Mouse (Mus musculus) intestine, embryonic 15.5 days (tissue): ENCODE results near the gene St3gal6. TPM values are rescaled to one million over a fixed set of nuclear protein-coding genes. Genes with fewer than 3 reads are reported as not detected.
A peak's percentile ranks its signal among the peaks of the same experiment; 100 is the strongest.

ENCODE experiments used
- ATAC-seq: fragments of 200-750 bp; cut with Nextera tagmentation; 2 replicates; pipeline ENCODE4 v1.8.0; 2017; ENCODE audit warnings: moderate TSS enrichment, moderate library complexity
- H3K27ac ChIP-seq: fragments of 300-500 bp; sonication (generic); 2 replicates; pipeline ENCODE4 v1.5.1; 2015; ENCODE audit warnings: mild to moderate bottlenecking, inconsistent platforms
- H3K27me3 ChIP-seq: fragments of 300-500 bp; sonication (generic); replicated peaks from 2 replicates; pipeline ENCODE4 v1.6.1; 2015; ENCODE audit warnings: inconsistent platforms
- H3K36me3 ChIP-seq: fragments of 300-500 bp; sonication (generic); 2 replicates; pipeline ENCODE4 v1.6.1; 2015; ENCODE audit warnings: inconsistent platforms
- H3K4me1 ChIP-seq: fragments of 300-500 bp; sonication (generic); replicated peaks from 2 replicates; pipeline ENCODE4 v1.6.1; 2015; ENCODE audit warnings: inconsistent platforms
- H3K4me2 ChIP-seq: fragments of 300-500 bp; sonication (generic); replicated peaks from 2 replicates; pipeline ENCODE4 v1.6.1; 2015; ENCODE audit warnings: mild to moderate bottlenecking, inconsistent platforms
- H3K4me3 ChIP-seq: fragments of 300-500 bp; sonication (generic); replicated peaks from 2 replicates; pipeline ENCODE4 v1.5.1; 2015; ENCODE audit warnings: inconsistent platforms
- H3K9ac ChIP-seq: fragments of 300-500 bp; sonication (generic); 2 replicates; pipeline ENCODE4 v1.6.1; 2015; ENCODE audit warnings: inconsistent platforms
- H3K9me3 ChIP-seq: fragments of 300-500 bp; sonication (generic); 2 replicates; pipeline ENCODE4 v1.6.1; 2016; ENCODE audit warnings: inconsistent platforms
- WGBS: fragments of 180-500 bp; shearing (Covaris S2); methylation state at CpG from one replicate; pipeline ENCODE4 v1.1.7; 2015; 5-methylcytosine and 5-hydroxymethylcytosine counted together
- polyA plus RNA-seq: library from polyadenylated mRNA; unstranded; fragments of >200 nt; fragmentation: Nextera tagmentation; extraction: Ambion mirVana; gene quantifications from 2 replicates; pipeline ENCODE4 v1.2.1, GENCODE M21; 2015

St3gal6 gene
- polyA plus RNA-seq, 1 experiment from 2014 or later: 18.9 TPM

DNA sequence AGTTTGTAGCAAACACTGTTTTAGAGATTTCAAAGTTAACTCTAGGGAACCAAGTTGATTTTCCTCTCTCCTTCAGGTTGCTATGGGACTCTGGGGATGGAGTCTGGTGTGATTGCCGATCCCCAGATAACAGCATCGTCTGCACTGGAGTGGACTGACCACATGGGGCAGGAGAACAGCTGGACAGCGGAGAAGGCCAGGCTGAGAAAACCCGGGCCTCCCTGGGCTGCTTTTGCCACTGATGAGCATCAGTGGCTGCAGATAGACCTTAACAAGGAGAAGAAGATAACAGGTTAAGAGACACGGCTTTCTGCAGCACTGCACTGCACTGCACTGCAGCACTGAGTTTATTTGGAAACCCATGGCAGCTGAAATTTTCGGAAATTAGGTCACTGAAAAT is 73.4 kb downstream of the St3gal6 start:
- Histone ChIP-seq H3K9ac (no peak overlapping the region), H3K4me3 (no peak overlapping the region), H3K27me3 (no peaks in the 10 kb centered on the region), H3K36me3 (peaks cover 2% of the 10 kb centered on the region; the same call in 1 of the 2 replicates), H3K9me3 (no peaks in the 10 kb centered on the region), H3K4me1 (no peaks in the 10 kb centered on the region), H3K27ac (no peak overlapping the region), H3K4me2 (no peak overlapping the region)
- no peak for ATAC-seq
- WGBS: 77% methylated on average over 6 of the region's 6 CpGs

GRCm38 (mm10) chr16:58449073-58449472 is 75.0 kb downstream of the St3gal6 start:
- peaks cover 2% of the 10 kb centered on the region; the same call in 1 of the 2 replicates for H3K36me3 ChIP-seq
- no peak overlapping the region for H3K4me2 ChIP-seq
- no peaks in the 10 kb centered on the region for H3K27me3 ChIP-seq
- H3K9me3 ChIP-seq: no peaks in the 10 kb centered on the region
- H3K4me3 ChIP-seq: no peak overlapping the region
- no peak overlapping the region for H3K27ac ChIP-seq
- no peaks in the 10 kb centered on the region for H3K4me1 ChIP-seq
- H3K9ac ChIP-seq: no peak overlapping the region
- WGBS: 86% methylated on average over 4 of the region's 4 CpGs
- no peak for ATAC-seq

- H3K36me3 ChIP-seq: peaks cover 2% of the 10 kb centered on the region; the same call in 1 of the 2 replicates
- 80% methylated on average over 4 of the region's 4 CpGs for WGBS
- H3K9ac ChIP-seq: no peak overlapping the region
- no peaks in the 10 kb centered on the region for H3K27me3 ChIP-seq
- no peak overlapping the region for H3K27ac ChIP-seq
- H3K4me1 ChIP-seq: no peaks in the 10 kb centered on the region
- no peak for ATAC-seq
- H3K4me2 ChIP-seq: no peak overlapping the region
- H3K9me3 ChIP-seq: no peaks in the 10 kb centered on the region
- no peak overlapping the region for H3K4me3 ChIP-seq
Observed at GRCm38 (mm10) chr16:58446281-58447259, 77.5 kb downstream of the St3gal6 start.

DNA sequence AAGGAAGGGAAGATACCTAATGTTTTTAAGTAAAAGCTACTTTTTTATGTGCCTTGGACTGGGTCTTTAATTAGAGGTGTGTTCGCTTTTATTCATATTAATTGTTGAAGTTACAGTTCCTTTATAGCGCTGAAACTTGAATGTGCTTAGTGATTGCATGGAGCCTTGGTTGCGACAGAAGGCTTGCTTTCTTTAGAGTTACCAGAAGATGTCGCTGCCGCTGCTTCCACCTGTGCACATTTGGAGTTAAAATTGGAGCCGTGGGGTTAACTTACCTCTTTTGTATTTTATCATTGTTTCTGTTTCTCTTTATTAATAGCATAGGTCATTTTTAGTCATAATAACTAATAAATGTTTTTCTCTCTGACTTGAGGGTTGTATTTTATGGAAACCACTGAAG is 79.3 kb downstream of the St3gal6 start:
- Histone ChIP-seq H3K36me3 (peaks cover 2% of the 10 kb centered on the region; the same call in 1 of the 2 replicates), H3K9ac (no peak overlapping the region), H3K4me1 (no peaks in the 10 kb centered on the region), H3K27ac (no peak overlapping the region), H3K4me2 (no peak overlapping the region), H3K9me3 (no peaks in the 10 kb centered on the region), H3K27me3 (no peaks in the 10 kb centered on the region), H3K4me3 (no peak overlapping the region)
- no peak for ATAC-seq
- WGBS: 70% methylated on average over 6 of the region's 6 CpGs

GRCm38 (mm10) chr16:58432384-58432783 is 91.7 kb downstream of the St3gal6 start:
- H3K4me1 ChIP-seq: no peaks in the 10 kb centered on the region
- WGBS: 96% methylated on average over 1 of the region's 1 CpGs

DNA sequence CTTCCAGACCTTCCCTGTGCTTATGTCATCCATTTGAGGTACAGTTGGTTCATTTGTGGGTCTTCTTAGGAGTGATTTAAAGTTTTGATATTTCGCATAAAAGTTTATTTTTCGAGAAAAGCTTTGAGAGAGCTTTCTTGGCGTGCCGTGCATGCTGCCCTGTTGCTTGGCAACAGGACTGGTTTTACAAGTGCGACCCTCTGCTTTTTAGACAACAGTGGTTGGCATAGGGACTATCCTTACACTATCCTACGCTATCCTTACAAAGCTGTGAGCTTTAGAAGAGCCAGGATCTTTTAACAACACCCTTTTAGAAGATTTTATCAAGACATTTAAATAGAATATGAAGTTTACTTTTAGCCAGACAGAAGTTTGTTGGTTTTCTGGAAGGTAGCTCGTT is 93.8 kb downstream of the St3gal6 start:
- 73% methylated on average over 7 of the region's 7 CpGs for WGBS
- H3K27ac ChIP-seq: no peak overlapping the region

More at GRCm38 (mm10) chr16:58432384-58432783, 91.7 kb downstream of the St3gal6 start:
- Histone ChIP-seq H3K36me3 (0 out of 2 replicates have a peak, but pooled peaks cover 9% of the 10 kb centered on the region), H3K27me3 (no peaks in the 10 kb centered on the region), H3K4me3 (no peak overlapping the region), H3K9ac (no peak overlapping the region), H3K9me3 (no peaks in the 10 kb centered on the region), H3K27ac (no peak overlapping the region), H3K4me2 (no peak overlapping the region)
- ATAC-seq: no peak

GRCm38 (mm10) chr16:58421696-58422354 is 102.2 kb downstream of the St3gal6 start:
- no peak overlapping the region for H3K4me3 ChIP-seq
- H3K9me3 ChIP-seq: no peaks in the 10 kb centered on the region
- peak overlapping the region; percentile 1; the same call in 1 of the 2 replicates for H3K27ac ChIP-seq
- no peaks in the 10 kb centered on the region for H3K36me3 ChIP-seq
- 35% methylated on average over 11 of the region's 11 CpGs for WGBS
- no peaks in the 10 kb centered on the region for H3K27me3 ChIP-seq
- peak; percentile 77 for ATAC-seq
- H3K9ac ChIP-seq: no peak overlapping the region
- H3K4me1 ChIP-seq: 0 out of 2 replicates have a peak, but pooled peaks cover 5% of the 10 kb centered on the region
- no peak overlapping the region for H3K4me2 ChIP-seq

More for the DNA sequence above, 93.8 kb downstream of the St3gal6 start:
- H3K4me2 ChIP-seq: no peak overlapping the region
- no peak overlapping the region for H3K9ac ChIP-seq
- no peak overlapping the region for H3K4me3 ChIP-seq
- H3K27me3 ChIP-seq: no peaks in the 10 kb centered on the region
- no peak for ATAC-seq
- H3K36me3 ChIP-seq: 0 out of 2 replicates have a peak, but pooled peaks cover 1% of the 10 kb centered on the region
- H3K4me1 ChIP-seq: no peaks in the 10 kb centered on the region
- no peaks in the 10 kb centered on the region for H3K9me3 ChIP-seq

Other genes starting within 250 kb of the St3gal6 start
- 5.0 and 5.9 TPM in 2 replicates for gene Dcbld2, start 115.8 kb downstream of the St3gal6 start, polyA plus RNA-seq
- not detected in 2 replicates for gene Gm813, start 92.7 kb upstream of the St3gal6 start, polyA plus RNA-seq
- gene E330017A01Rik, start 114.5 kb upstream of the St3gal6 start, polyA plus RNA-seq: not detected in 2 replicates
- 58.4 and 71.3 TPM in 2 replicates for gene Cpox, start 146.0 kb upstream of the St3gal6 start, polyA plus RNA-seq
- gene Gpr15, start 194.8 kb upstream of the St3gal6 start, polyA plus RNA-seq: 0.14 TPM in 1 of 2 replicates, not detected in the other
- gene Cldnd1, start 203.7 kb upstream of the St3gal6 start, polyA plus RNA-seq: 95.7 and 97.6 TPM in 2 replicates
- gene Olfr172, start 238.9 kb upstream of the St3gal6 start, polyA plus RNA-seq: not detected in 2 replicates